Mouse (Mus musculus): ENCODE measurements around the gene Mapk8. TPM values are rescaled to one million over a fixed set of nuclear protein-coding genes. Genes with fewer than 3 reads are reported as not detected.

Gene Mapk8
- polyA plus RNA-seq, 1 experiment from 2014 or later: 18.4 TPM

GRCm38 (mm10) chr14:33378723-33379122, 68.2 kb downstream of the Mapk8 start:
- H3K4me3 ChIP-seq: no peak overlapping the region
- no peaks in the 10 kb centered on the region for H3K27me3 ChIP-seq (ENCODE audit: poor library complexity, severe bottlenecking)
- no peak for DNase-seq (ENCODE audit: extremely low spot score, low spot score)
- peaks cover 8% of the 10 kb centered on the region; the same call in 1 of the 2 replicates for H3K4me1 ChIP-seq
- H3K9me3 ChIP-seq: no peaks in the 10 kb centered on the region
- peaks cover 37% of the 10 kb centered on the region for H3K36me3 ChIP-seq (replicated peaks)
- H3K27ac ChIP-seq: no peak overlapping the region
- 61% methylated on average over 5 of the region's 5 CpGs for WGBS

- H3K4me1 ChIP-seq: peaks cover 8% of the 10 kb centered on the region; the same call in 1 of the 2 replicates
- no peak for DNase-seq (ENCODE audit: extremely low spot score, low spot score)
- WGBS: 96% methylated on average over 3 of the region's 3 CpGs
Observed at GRCm38 (mm10) chr14:33377211-33377610, 69.7 kb downstream of the Mapk8 start.

GRCm38 (mm10) chr14:33374089-33374488, 72.9 kb downstream of the Mapk8 start:
- WGBS: 89% methylated on average over 1 of the region's 1 CpGs
- no peak for DNase-seq (ENCODE audit: extremely low spot score, low spot score)
- Histone ChIP-seq H3K36me3 (replicated peaks) (peaks cover 7% of the 10 kb centered on the region), H3K9me3 (no peaks in the 10 kb centered on the region), H3K4me1 (peaks cover 25% of the 10 kb centered on the region), H3K27ac (no peak overlapping the region), H3K4me3 (no peak overlapping the region), H3K27me3 (ENCODE audit: poor library complexity, severe bottlenecking) (no peaks in the 10 kb centered on the region)

More at GRCm38 (mm10) chr14:33377211-33377610, 69.7 kb downstream of the Mapk8 start:
- H3K9me3 ChIP-seq: no peaks in the 10 kb centered on the region
- H3K4me3 ChIP-seq: no peak overlapping the region
- no peak overlapping the region for H3K27ac ChIP-seq
- H3K27me3 ChIP-seq (ENCODE audit: poor library complexity, severe bottlenecking): no peaks in the 10 kb centered on the region
- peaks cover 22% of the 10 kb centered on the region for H3K36me3 ChIP-seq (replicated peaks)

- 77% methylated on average over 1 of the region's 1 CpGs for WGBS
Observed at GRCm38 (mm10) chr14:33373271-33373670, 73.7 kb downstream of the Mapk8 start.

GRCm38 (mm10) chr14:33371248-33371647, 75.7 kb downstream of the Mapk8 start:
- 14% methylated on average over 3 of the region's 3 CpGs for WGBS
- Histone ChIP-seq H3K27ac (no peak overlapping the region), H3K9me3 (no peaks in the 10 kb centered on the region), H3K36me3 (replicated peaks) (no peaks in the 10 kb centered on the region), H3K27me3 (ENCODE audit: poor library complexity, severe bottlenecking) (no peaks in the 10 kb centered on the region), H3K4me3 (no peak overlapping the region), H3K4me1 (peaks cover 20% of the 10 kb centered on the region)
- peak; percentile 58 for DNase-seq (ENCODE audit: extremely low spot score, low spot score)

More at GRCm38 (mm10) chr14:33373271-33373670, 73.7 kb downstream of the Mapk8 start:
- H3K27me3 ChIP-seq (ENCODE audit: poor library complexity, severe bottlenecking): no peaks in the 10 kb centered on the region
- no peak for DNase-seq (ENCODE audit: extremely low spot score, low spot score)
- no peak overlapping the region for H3K4me3 ChIP-seq
- peaks cover 5% of the 10 kb centered on the region for H3K36me3 ChIP-seq (replicated peaks)
- no peaks in the 10 kb centered on the region for H3K9me3 ChIP-seq
- no peak overlapping the region for H3K27ac ChIP-seq
- H3K4me1 ChIP-seq: peaks cover 20% of the 10 kb centered on the region

- no peaks in the 10 kb centered on the region for H3K36me3 ChIP-seq (replicated peaks)
- H3K4me3 ChIP-seq: peak overlapping the region; percentile 26
- no peaks in the 10 kb centered on the region for H3K9me3 ChIP-seq
- 21% methylated on average over 7 of the region's 7 CpGs for WGBS
- no peaks in the 10 kb centered on the region for H3K27me3 ChIP-seq (ENCODE audit: poor library complexity, severe bottlenecking)
- H3K27ac ChIP-seq: no peak overlapping the region
- H3K4me1 ChIP-seq: peaks cover 20% of the 10 kb centered on the region
- no peak for DNase-seq (ENCODE audit: extremely low spot score, low spot score)
Observed at GRCm38 (mm10) chr14:33370056-33370455, 76.9 kb downstream of the Mapk8 start.

- H3K4me1 ChIP-seq: peaks cover 20% of the 10 kb centered on the region
- no peak overlapping the region for H3K27ac ChIP-seq
- no peaks in the 10 kb centered on the region for H3K36me3 ChIP-seq (replicated peaks)
- H3K27me3 ChIP-seq (ENCODE audit: poor library complexity, severe bottlenecking): no peaks in the 10 kb centered on the region
- H3K9me3 ChIP-seq: no peaks in the 10 kb centered on the region
- no peak for DNase-seq (ENCODE audit: extremely low spot score, low spot score)
- WGBS: 86% methylated on average over 12 of the region's 12 CpGs
- no peak overlapping the region for H3K4me3 ChIP-seq
Observed at GRCm38 (mm10) chr14:33369375-33369774, 77.6 kb downstream of the Mapk8 start.

GRCm38 (mm10) chr14:33366891-33367777, 79.8 kb downstream of the Mapk8 start:
- peaks cover 33% of the 10 kb centered on the region for H3K4me1 ChIP-seq
- H3K36me3 ChIP-seq (replicated peaks): no peaks in the 10 kb centered on the region
- H3K9me3 ChIP-seq: no peaks in the 10 kb centered on the region
- H3K27me3 ChIP-seq (ENCODE audit: poor library complexity, severe bottlenecking): no peaks in the 10 kb centered on the region
- DNase-seq (ENCODE audit: extremely low spot score, low spot score): no peak
- 87% methylated on average over 30 of the region's 30 CpGs for WGBS
- H3K4me3 ChIP-seq: no peak overlapping the region
- H3K27ac ChIP-seq: no peak overlapping the region

- WGBS: 97% methylated on average over 2 of the region's 2 CpGs
- no peak for DNase-seq (ENCODE audit: extremely low spot score, low spot score)
- peaks cover 25% of the 10 kb centered on the region for H3K4me1 ChIP-seq
- no peaks in the 10 kb centered on the region for H3K27me3 ChIP-seq (ENCODE audit: poor library complexity, severe bottlenecking)
- H3K27ac ChIP-seq: no peak overlapping the region
- no peak overlapping the region for H3K4me3 ChIP-seq
- no peaks in the 10 kb centered on the region for H3K36me3 ChIP-seq (replicated peaks)
- H3K9me3 ChIP-seq: no peaks in the 10 kb centered on the region
Observed at GRCm38 (mm10) chr14:33364061-33364460, 82.9 kb downstream of the Mapk8 start.

GRCm38 (mm10) chr14:33363611-33364010, 83.3 kb downstream of the Mapk8 start:
- H3K4me1 ChIP-seq: peaks cover 25% of the 10 kb centered on the region
- H3K27ac ChIP-seq: no peak overlapping the region
- no peaks in the 10 kb centered on the region for H3K9me3 ChIP-seq
- no peaks in the 10 kb centered on the region for H3K36me3 ChIP-seq (replicated peaks)
- no peaks in the 10 kb centered on the region for H3K27me3 ChIP-seq (ENCODE audit: poor library complexity, severe bottlenecking)
- H3K4me3 ChIP-seq: no peak overlapping the region
- WGBS: 86% methylated on average over 5 of the region's 5 CpGs
- DNase-seq (ENCODE audit: extremely low spot score, low spot score): no peak

GRCm38 (mm10) chr14:33362807-33363206, 84.2 kb downstream of the Mapk8 start:
- Histone ChIP-seq H3K9me3 (no peaks in the 10 kb centered on the region), H3K27me3 (ENCODE audit: poor library complexity, severe bottlenecking) (no peaks in the 10 kb centered on the region), H3K4me1 (peaks cover 28% of the 10 kb centered on the region), H3K27ac (peak overlapping the region; percentile 6; the same call in 1 of the 2 replicates), H3K4me3 (no peak overlapping the region), H3K36me3 (replicated peaks) (no peaks in the 10 kb centered on the region)
- 60% methylated on average over 10 of the region's 10 CpGs for WGBS
- no peak for DNase-seq (ENCODE audit: extremely low spot score, low spot score)

GRCm38 (mm10) chr14:33362122-33362521, 84.8 kb downstream of the Mapk8 start:
- H3K36me3 ChIP-seq (replicated peaks): no peaks in the 10 kb centered on the region
- no peak overlapping the region for H3K4me3 ChIP-seq
- peak overlapping the region; percentile 6; the same call in 1 of the 2 replicates for H3K27ac ChIP-seq
- DNase-seq (ENCODE audit: extremely low spot score, low spot score): no peak
- H3K4me1 ChIP-seq: peaks cover 33% of the 10 kb centered on the region
- H3K27me3 ChIP-seq (ENCODE audit: poor library complexity, severe bottlenecking): no peaks in the 10 kb centered on the region
- H3K9me3 ChIP-seq: no peaks in the 10 kb centered on the region
- WGBS: 75% methylated on average over 14 of the region's 14 CpGs

GRCm38 (mm10) chr14:33361546-33361945, 85.4 kb downstream of the Mapk8 start:
- 79% methylated on average over 4 of the region's 4 CpGs for WGBS
- no peaks in the 10 kb centered on the region for H3K36me3 ChIP-seq (replicated peaks)
- peaks cover 33% of the 10 kb centered on the region for H3K4me1 ChIP-seq
- no peaks in the 10 kb centered on the region for H3K27me3 ChIP-seq (ENCODE audit: poor library complexity, severe bottlenecking)
- H3K4me3 ChIP-seq: no peak overlapping the region
- no peak overlapping the region for H3K27ac ChIP-seq
- H3K9me3 ChIP-seq: no peaks in the 10 kb centered on the region
- DNase-seq (ENCODE audit: extremely low spot score, low spot score): no peak
